Mouse (Mus musculus): ENCODE measurements around the gene Atm.

DNA sequence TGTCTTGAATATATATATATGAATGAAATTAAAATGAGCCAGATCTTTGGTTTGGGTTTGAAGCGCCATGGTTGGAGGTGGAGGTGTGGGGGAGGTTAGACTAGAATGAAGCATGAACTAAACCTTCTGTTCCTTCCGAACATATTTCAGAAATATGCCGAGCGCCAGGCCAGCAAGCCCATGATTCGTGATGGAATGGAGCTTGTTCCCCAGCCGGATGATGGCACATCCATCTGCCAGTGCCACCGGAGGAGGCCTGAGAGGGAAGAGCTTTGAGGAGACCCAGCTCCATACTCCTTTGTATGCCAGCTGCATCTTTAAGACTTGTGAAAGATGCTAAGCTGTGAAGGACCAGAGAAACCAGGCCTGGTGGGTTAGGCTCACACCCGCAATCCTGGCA lies 137.0 kb downstream of the Atm start:
- no peak for TF ChIP-seq POLR2A (IDR thresholded peaks at IDR 0.05; ENCODE audit: borderline replicate concordance, insufficient read depth, low read length)
- no peak for TF ChIP-seq CTCF (IDR thresholded peaks at IDR 0.05; ENCODE audit: borderline replicate concordance, insufficient read depth, low read depth, low read length)
